Mouse (Mus musculus): ENCODE measurements around the gene Olfr282.

- TF ChIP-seq CTCF (IDR thresholded peaks at IDR 0.05; ENCODE audit: low read depth, low read length) (no peak), POLR2A (IDR thresholded peaks at IDR 0.05; ENCODE audit: insufficient read depth, low read length) (no peak)
These were observed 21.3 kb downstream of the Olfr282 start, which contains the start of gene Olfr281 for GRCm38 (mm10) chr15:98452288-98452687.
